ENCODE assay signal across 22 mouse cellular contexts in the genomic region with DNA sequence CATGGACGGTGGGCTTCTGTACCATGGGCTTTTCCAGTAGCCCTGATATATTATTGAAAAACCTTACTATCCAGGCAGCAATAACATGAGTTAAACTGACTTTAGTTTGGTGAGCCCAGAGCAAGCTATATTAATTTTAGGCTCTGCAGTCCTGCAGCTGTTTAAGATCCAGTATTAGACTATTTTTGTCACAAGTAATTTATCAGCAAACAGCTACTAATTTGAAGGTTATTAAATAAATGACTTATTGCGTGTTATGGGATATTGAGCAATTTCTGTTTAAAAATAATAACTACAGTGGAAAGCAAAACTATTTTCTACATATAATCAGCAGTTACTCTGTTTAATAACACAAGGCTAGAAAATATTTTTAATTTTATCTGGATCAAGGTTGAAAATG. TPM values are rescaled to one million over a fixed set of nuclear protein-coding genes. Genes with fewer than 3 reads are reported as not detected.
DNase-seq lines count a peak whose midpoint lies in the region; ATAC-seq and TF ChIP-seq lines count a peak whose summit lies in the region.
"Had no signal": no experiment of that assay in that cellular context is flagged by ENCODE, and none has a peak within 500 bp of the region (broad histone marks: within the 10 kb centered on the region; RNA-seq: fewer than 3 reads in every experiment).

No protein-coding gene starts in this region.

- no peak overlapping the region for H3K9ac ChIP-seq in lung, embryonic 14.5 days
- H3K9ac ChIP-seq in lung, embryonic 16.5 days (ENCODE audit: low read length), result no peak overlapping the region
- H3K9ac ChIP-seq: embryonic facial prominence, embryonic 13.5 days; embryonic facial prominence, embryonic 15.5 days; forebrain, embryonic 12.5 days had no signal

- peak; percentile 66 for ATAC-seq in lung, embryonic 14.5 days (ENCODE audit: insufficient read depth)
- peak; percentile 75 for ATAC-seq in lung, embryonic 16.5 days (ENCODE audit: low read depth)
- ATAC-seq: forebrain, embryonic 14.5 days; forebrain, embryonic 16.5 days had no signal

- peak; percentile 90 for DNase-seq in lung, embryonic 14.5 days
- DNase-seq in lung, postnatal 25 days (ENCODE audit: low spot score), result no peak
- DNase-seq in lung, postnatal 14 days, result no peak
- DNase-seq: adrenal gland, adult 2 months; adrenal gland, postnatal 10 days; adrenal gland, postnatal 25 days; cerebellum, adult 11 months; cerebellum, adult 18-20 months; cerebellum, adult 8-10 months; cerebellum, adult 9-11 months; cerebellum, postnatal 14 days; cerebellum, postnatal 36 days; embryo, embryonic 11 days had no signal

- WGBS in lung, embryonic 14.5 days, result 38% methylated on average over 2 of the region's 2 CpGs
- WGBS in lung, embryonic 16.5 days, result 48% methylated on average over 2 of the region's 2 CpGs

- no peaks in the 10 kb centered on the region for H3K36me3 ChIP-seq in lung, embryonic 14.5 days (ENCODE audit: insufficient read depth)
- H3K36me3 ChIP-seq in lung, embryonic 16.5 days (ENCODE audit: control insufficient read depth, insufficient read depth, low read length), result no peaks in the 10 kb centered on the region
- H3K36me3 ChIP-seq: embryonic facial prominence, embryonic 13.5 days; embryonic facial prominence, embryonic 15.5 days; forebrain, embryonic 10.5 days; forebrain, embryonic 12.5 days had no signal

- H3K27ac ChIP-seq in lung, embryonic 14.5 days (ENCODE audit: low read depth), result peak overlapping the region; percentile 90
- peak overlapping the region; percentile 95 for H3K27ac ChIP-seq in lung, embryonic 16.5 days (ENCODE audit: low read length)
- H3K27ac ChIP-seq: embryonic facial prominence, embryonic 13.5 days; embryonic facial prominence, embryonic 15.5 days; forebrain, embryonic 10.5 days; forebrain, embryonic 12.5 days had no signal

- peaks cover 14% of the 10 kb centered on the region; the same call in 1 of the 2 replicates for H3K4me1 ChIP-seq in lung, embryonic 14.5 days (ENCODE audit: insufficient read depth)
- peaks cover 17% of the 10 kb centered on the region for H3K4me1 ChIP-seq in lung, embryonic 16.5 days (replicated peaks; ENCODE audit: control insufficient read depth, insufficient read depth, low read length)
- H3K4me1 ChIP-seq: embryonic facial prominence, embryonic 13.5 days had no signal

- no peak overlapping the region for H3K4me2 ChIP-seq in lung, embryonic 14.5 days
- no peak overlapping the region for H3K4me2 ChIP-seq in lung, embryonic 16.5 days (ENCODE audit: low read depth, low read length)
- H3K4me2 ChIP-seq: embryonic facial prominence, embryonic 13.5 days; embryonic facial prominence, embryonic 15.5 days; forebrain, embryonic 12.5 days had no signal

- no peaks in the 10 kb centered on the region for H3K9me3 ChIP-seq in lung, embryonic 14.5 days (ENCODE audit: low read depth, low read length)
- H3K9me3 ChIP-seq in lung, embryonic 16.5 days (ENCODE audit: control insufficient read depth, low read length), result no peaks in the 10 kb centered on the region
- H3K9me3 ChIP-seq: embryonic facial prominence, embryonic 13.5 days; embryonic facial prominence, embryonic 15.5 days; forebrain, embryonic 10.5 days; forebrain, embryonic 12.5 days had no signal

- TF ChIP-seq CTCF in lung, embryonic 14.5 days (IDR thresholded peaks at IDR 0.05; ENCODE audit: low read depth), result no peak

- no peaks in the 10 kb centered on the region for H3K27me3 ChIP-seq in lung, embryonic 14.5 days (ENCODE audit: insufficient read depth, low read length)
- H3K27me3 ChIP-seq in lung, embryonic 16.5 days (ENCODE audit: control insufficient read depth, insufficient read depth, low read depth, low read length), result no peaks in the 10 kb centered on the region
- H3K27me3 ChIP-seq: embryonic facial prominence, embryonic 15.5 days; forebrain, embryonic 12.5 days had no signal

- no peak overlapping the region for H3K4me3 ChIP-seq in lung, embryonic 14.5 days (ENCODE audit: low read depth, low read length)
- H3K4me3 ChIP-seq in lung, embryonic 16.5 days (ENCODE audit: low read length), result no peak overlapping the region
- H3K4me3 ChIP-seq: embryonic facial prominence, embryonic 13.5 days; embryonic facial prominence, embryonic 15.5 days; erythroblast, embryonic 14.5 days; forebrain, embryonic 10.5 days; forebrain, embryonic 12.5 days had no signal

RNA-seq across cellular contexts. Expression of a gene that starts 45.0 kb away (rescaled TPM):
- 37.8 and 38.5 TPM in 2 replicates for polyA plus RNA-seq in lung, embryonic 14.5 days (2014; fragmentation: Nextera tagmentation; extraction: Ambion mirVana)
- polyA plus RNA-seq in lung, embryonic 16.5 days (2015; fragmentation: Nextera tagmentation; extraction: Ambion mirVana), result 43.9 and 44.3 TPM in 2 replicates
- polyA plus RNA-seq: C2C12 had no signal
